Mouse (Mus musculus) forebrain, embryonic 13.5 days (tissue): Measurements from ENCODE around the gene Mdc1. TPM values are rescaled to one million over a fixed set of nuclear protein-coding genes. Genes with fewer than 3 reads are reported as not detected.

ENCODE experiments used
- ATAC-seq: fragments of 200-750 bp; cut with Nextera tagmentation; 2 replicates; pipeline ENCODE4 v1.8.0; 2017
- H3K27ac ChIP-seq: fragments of 300-500 bp; sonication (generic); 2 replicates; pipeline ENCODE4 v1.5.1; 2015; ENCODE audit warnings: inconsistent platforms, mild to moderate bottlenecking, moderate library complexity
- H3K27me3 ChIP-seq: fragments of 300-500 bp; sonication (generic); 2 replicates; pipeline ENCODE4 v1.6.1; 2015; ENCODE audit warnings: mild to moderate bottlenecking, inconsistent platforms
- H3K36me3 ChIP-seq: fragments of 300-500 bp; sonication (generic); 2 replicates; pipeline ENCODE4 v1.6.1; 2015; ENCODE audit warnings: mild to moderate bottlenecking, inconsistent platforms; ENCODE audit not compliant: poor library complexity, severe bottlenecking
- H3K4me1 ChIP-seq: fragments of 300-500 bp; sonication (generic); 2 replicates; pipeline ENCODE4 v1.6.1; 2015; ENCODE audit warnings: inconsistent platforms
- H3K4me2 ChIP-seq: fragments of 300-500 bp; sonication (generic); 2 replicates; pipeline ENCODE4 v1.6.1; 2015; ENCODE audit warnings: inconsistent platforms, mild to moderate bottlenecking, moderate library complexity
- H3K4me3 ChIP-seq: fragments of 300-500 bp; sonication (generic); 2 replicates; pipeline ENCODE4 v1.5.1; 2015; ENCODE audit warnings: mild to moderate bottlenecking, inconsistent platforms
- H3K9ac ChIP-seq: fragments of 300-500 bp; sonication (generic); 2 replicates; pipeline ENCODE4 v1.6.1; 2015; ENCODE audit warnings: mild to moderate bottlenecking, inconsistent platforms
- H3K9me3 ChIP-seq: fragments of 300-500 bp; sonication (generic); replicated peaks from 2 replicates; pipeline ENCODE4 v1.6.1; 2016; ENCODE audit warnings: inconsistent platforms
- WGBS: fragments of 180-500 bp; shearing (Covaris S2); methylation state at CpG from one replicate; pipeline ENCODE4 v1.1.7; 2015; 5-methylcytosine and 5-hydroxymethylcytosine counted together
- microRNA-seq: library from miRNA; unstranded; fragments of <30 nt; microRNA quantifications from one replicate; pipeline ENCODE4, GENCODE M21; 2016
- polyA plus RNA-seq: library from polyadenylated mRNA; unstranded; fragments of >200 nt; fragmentation: Nextera tagmentation; extraction: Ambion mirVana; gene quantifications from 2 replicates; pipeline ENCODE4 v1.2.1, GENCODE M21; 2015

Gene Mdc1
- polyA plus RNA-seq, 1 experiment from 2014 or later, result 15.1 TPM

GRCm38 (mm10) chr17:35903992-35904355 is 62.7 kb downstream of the Mdc1 start:
- Histone ChIP-seq H3K4me1 (peaks cover 20% of the 10 kb centered on the region), H3K4me3 (no peak overlapping the region), H3K9me3 (no peaks in the 10 kb centered on the region), H3K27me3 (no peaks in the 10 kb centered on the region), H3K27ac (no peak overlapping the region), H3K4me2 (no peak overlapping the region), H3K9ac (no peak overlapping the region), H3K36me3 (peaks cover 96% of the 10 kb centered on the region)
- no peak for ATAC-seq
- WGBS, result 82% methylated on average over 4 of the region's 4 CpGs

GRCm38 (mm10) chr17:35905587-35905986 is 64.3 kb downstream of the Mdc1 start:
- no peak overlapping the region for H3K27ac ChIP-seq
- no peak for ATAC-seq
- H3K27me3 ChIP-seq, result no peaks in the 10 kb centered on the region
- no peak overlapping the region for H3K4me3 ChIP-seq
- peaks cover 25% of the 10 kb centered on the region for H3K4me1 ChIP-seq
- H3K9ac ChIP-seq, result no peak overlapping the region
- H3K4me2 ChIP-seq, result no peak overlapping the region
- 98% methylated on average over 1 of the region's 1 CpGs for WGBS
- peaks cover 80% of the 10 kb centered on the region for H3K36me3 ChIP-seq
- H3K9me3 ChIP-seq, result no peaks in the 10 kb centered on the region

- Histone ChIP-seq H3K9me3 (no peaks in the 10 kb centered on the region), H3K4me1 (peaks cover 25% of the 10 kb centered on the region), H3K27me3 (no peaks in the 10 kb centered on the region), H3K36me3 (peaks cover 78% of the 10 kb centered on the region), H3K9ac (0 out of 2 replicates have a peak overlapping the region, but pooled peaks have one; percentile 85), H3K4me2 (peak overlapping the region; percentile 95), H3K4me3 (peak overlapping the region; percentile 13; the same call in 1 of the 2 replicates), H3K27ac (no peak overlapping the region)
- no peak for ATAC-seq
- 84% methylated on average over 2 of the region's 2 CpGs for WGBS
Observed at GRCm38 (mm10) chr17:35907609-35908008, 66.3 kb downstream of the Mdc1 start.

Small RNA genes within 50 kb of the gene (microRNA-seq; reads per million reads assigned to microRNA genes)
- not detected for gene Gm28033

Other genes starting within 250 kb of the Mdc1 start
- gene Sfta2, start 240.0 kb upstream of the Mdc1 start, polyA plus RNA-seq, result not detected in 2 replicates
- not detected in 2 replicates for gene Gm9573, start 214.9 kb upstream of the Mdc1 start, polyA plus RNA-seq
- gene Mucl3, start 197.8 kb upstream of the Mdc1 start, polyA plus RNA-seq, result 0.06 TPM in 1 of 2 replicates, not detected in the other
- 12.7 and 17.0 TPM in 2 replicates for gene Vars2, start 173.9 kb upstream of the Mdc1 start, polyA plus RNA-seq
- gene Gtf2h4, start 167.8 kb upstream of the Mdc1 start, polyA plus RNA-seq, result 36.3 and 42.6 TPM in 2 replicates
- gene Ddr1, start 136.9 kb upstream of the Mdc1 start, polyA plus RNA-seq, result 153 and 169 TPM in 2 replicates
- gene Ier3, start 19.8 kb upstream of the Mdc1 start, polyA plus RNA-seq, result 4.5 and 5.2 TPM in 2 replicates
- 57.0 and 57.7 TPM in 2 replicates for gene Flot1, start 18.3 kb upstream of the Mdc1 start, polyA plus RNA-seq
- gene Tubb5, start 3.2 kb upstream of the Mdc1 start, polyA plus RNA-seq, result 1,790 and 1,841 TPM in 2 replicates
- 41.3 and 47.9 TPM in 2 replicates for gene Nrm, start 19.8 kb downstream of the Mdc1 start, polyA plus RNA-seq
- gene Ppp1r18, start 24.1 kb downstream of the Mdc1 start, polyA plus RNA-seq, result 20.9 and 22.7 TPM in 2 replicates
- gene Dhx16, start 38.3 kb downstream of the Mdc1 start, polyA plus RNA-seq, result 38.6 and 39.9 TPM in 2 replicates
- 31.6 and 36.6 TPM in 2 replicates for gene 2310061I04Rik, start 55.9 kb downstream of the Mdc1 start, polyA plus RNA-seq
- gene Atat1, start 68.6 kb downstream of the Mdc1 start, polyA plus RNA-seq, result 331 and 355 TPM in 2 replicates
- gene Mrps18b, start 74.9 kb downstream of the Mdc1 start, polyA plus RNA-seq, result 57.1 and 62.2 TPM in 2 replicates
- gene Ppp1r10, start 74.9 kb downstream of the Mdc1 start, polyA plus RNA-seq, result 51.8 and 52.2 TPM in 2 replicates
- 108 and 120 TPM in 2 replicates for gene Abcf1, start 128.2 kb downstream of the Mdc1 start, polyA plus RNA-seq
- 50.1 and 54.4 TPM in 2 replicates for gene Gnl1, start 138.3 kb downstream of the Mdc1 start, polyA plus RNA-seq
- gene Prr3, start 138.7 kb downstream of the Mdc1 start, polyA plus RNA-seq, result 62.7 and 70.0 TPM in 2 replicates
- gene H2-T24, start 179.0 kb downstream of the Mdc1 start, polyA plus RNA-seq, result 6.3 and 6.5 TPM in 2 replicates
- gene H2-T23, start 191.3 kb downstream of the Mdc1 start, polyA plus RNA-seq, result 5.6 and 5.7 TPM in 2 replicates
- gene H2-T22, start 201.2 kb downstream of the Mdc1 start, polyA plus RNA-seq, result 4.0 TPM in 2 replicates
- not detected in 2 replicates for gene Gm6034, start 201.4 kb downstream of the Mdc1 start, polyA plus RNA-seq
- gene Gm11127, start 216.9 kb downstream of the Mdc1 start, polyA plus RNA-seq, result not detected in 2 replicates